Mouse (Mus musculus) heart, postnatal 0 days (tissue): ENCODE measurements around the gene Zc3h8.

ENCODE experiments used
- CTCF ChIP-seq: IDR thresholded peaks from 2 replicates; pipeline ENCODE4 v1.5.1; 2016; ENCODE audit warnings: antibody characterized with exemption, control low read depth, low read depth
- EP300 ChIP-seq: IDR thresholded peaks from 2 replicates; pipeline ENCODE4 v1.6.1; 2016; ENCODE audit warnings: antibody characterized with exemption, low read depth

DNA sequence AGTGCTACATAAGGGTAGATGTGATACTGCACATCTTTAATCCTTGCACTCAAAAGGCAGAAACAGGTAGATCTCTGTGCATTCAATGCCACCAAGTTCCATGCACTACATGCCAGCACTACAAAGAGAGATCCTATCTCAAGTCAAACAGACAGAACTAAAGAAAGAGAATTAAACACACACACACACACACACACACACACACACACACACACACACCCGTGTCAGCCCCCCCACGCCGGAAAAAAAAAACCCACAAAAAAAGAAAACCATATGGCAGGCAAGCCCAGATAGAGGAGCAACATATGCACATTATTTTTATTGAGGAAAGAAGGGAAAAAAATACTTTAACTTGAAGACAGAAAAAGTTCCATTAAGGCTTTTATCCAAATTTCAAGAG is 15.4 kb downstream of the Zc3h8 start:
- no peak for TF ChIP-seq CTCF
- TF ChIP-seq EP300, result no peak
